Mouse (Mus musculus) stomach, embryonic 16.5 days (tissue): ENCODE results near the gene BC005624. TPM values are rescaled to one million over a fixed set of nuclear protein-coding genes. Genes with fewer than 3 reads are reported as not detected.

Experiments
- ATAC-seq: fragments of 200-750 bp; cut with Nextera tagmentation; 2 replicates; pipeline ENCODE4 v1.8.0; 2017; ENCODE audit warnings: moderate number of reproducible peaks, moderate TSS enrichment; ENCODE audit not compliant: insufficient read depth, low FRiP score
- H3K27ac ChIP-seq: fragments of 300-500 bp; sonication (generic); 2 replicates; pipeline ENCODE4 v1.5.1; 2014; ENCODE audit warnings: low read length
- H3K27me3 ChIP-seq: fragments of 300-500 bp; sonication (generic); 2 replicates; pipeline ENCODE4 v1.6.1; 2014; ENCODE audit warnings: low read length, control low read depth, mixed read lengths; ENCODE audit not compliant: control insufficient read depth, insufficient read depth
- H3K36me3 ChIP-seq: fragments of 300-500 bp; sonication (generic); 2 replicates; pipeline ENCODE4 v1.6.1; 2014; ENCODE audit warnings: low read length; ENCODE audit not compliant: control insufficient read depth, insufficient read depth
- H3K4me1 ChIP-seq: fragments of 300-500 bp; sonication (generic); 2 replicates; pipeline ENCODE4 v1.6.1; 2014; ENCODE audit warnings: low read length, control low read depth, mixed read lengths; ENCODE audit not compliant: control insufficient read depth, insufficient read depth
- H3K4me2 ChIP-seq: fragments of 300-500 bp; sonication (generic); 2 replicates; pipeline ENCODE4 v1.6.1; 2014; ENCODE audit warnings: low read depth, low read length, mixed read lengths
- H3K4me3 ChIP-seq: fragments of 300-500 bp; sonication (generic); replicated peaks from 2 replicates; pipeline ENCODE4 v1.5.1; 2014; ENCODE audit warnings: mild to moderate bottlenecking, low read length
- H3K9ac ChIP-seq: fragments of 300-500 bp; sonication (generic); 2 replicates; pipeline ENCODE4 v1.6.1; 2014; ENCODE audit warnings: low read length
- H3K9me3 ChIP-seq: fragments of 300-500 bp; sonication (generic); replicated peaks from 2 replicates; pipeline ENCODE4 v1.6.1; 2016; ENCODE audit warnings: low read length, control low read depth; ENCODE audit not compliant: control insufficient read depth
- WGBS: fragments of 180-500 bp; shearing (Covaris S2); extraction: QIAGEN DNeasy Blood & Tissue Kit; methylation state at CpG from one replicate; pipeline ENCODE4 v1.1.7; 2014; 5-methylcytosine and 5-hydroxymethylcytosine counted together
- polyA plus RNA-seq: library from polyadenylated mRNA; unstranded; fragments of >200 nt; fragmentation: Nextera tagmentation; extraction: Ambion mirVana; gene quantifications from 2 replicates; pipeline ENCODE4 v1.2.1, GENCODE M21; 2015

Gene BC005624
- polyA plus RNA-seq, 1 experiment from 2014 or later, result 54.6 TPM

DNA sequence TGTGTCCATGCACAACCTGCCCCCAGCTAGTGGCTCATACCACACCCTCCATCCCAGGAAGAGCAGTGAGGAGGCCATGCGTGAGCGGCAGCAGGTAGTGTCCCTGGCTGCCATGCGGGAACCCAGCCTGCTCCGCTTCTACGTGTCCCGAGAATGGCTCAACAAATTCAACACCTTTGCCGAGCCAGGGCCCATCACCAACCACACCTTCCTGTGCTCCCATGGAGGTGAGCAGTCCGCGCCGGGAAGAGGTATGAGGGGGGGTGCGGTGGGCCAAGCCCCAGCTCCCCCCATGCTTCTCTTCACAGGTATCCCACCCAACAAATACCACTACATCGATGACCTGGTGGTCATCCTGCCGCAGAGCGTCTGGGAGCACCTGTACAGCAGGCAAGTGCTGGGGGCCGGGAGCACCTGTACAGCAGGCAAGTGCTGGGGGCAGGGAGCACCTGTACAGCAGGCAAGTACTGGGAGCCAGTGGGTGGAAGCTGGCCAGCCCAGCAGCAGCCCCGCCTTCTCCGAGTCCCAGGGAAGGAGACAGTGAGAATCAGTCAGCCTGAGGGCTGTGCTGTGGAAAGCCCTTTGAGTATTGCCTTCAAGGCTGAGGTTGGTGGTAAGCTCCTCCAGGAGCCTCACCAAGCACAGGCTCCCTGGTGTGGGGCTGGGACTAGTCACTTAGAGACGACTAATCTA lies 35.8 kb upstream of the BC005624 start:
- ATAC-seq, result no peak
- Histone ChIP-seq H3K27me3 (no peaks in the 10 kb centered on the region), H3K4me3 (no peak overlapping the region), H3K36me3 (0 out of 2 replicates have a peak, but pooled peaks cover 11% of the 10 kb centered on the region), H3K27ac (no peak overlapping the region), H3K9me3 (no peaks in the 10 kb centered on the region), H3K4me1 (no peaks in the 10 kb centered on the region), H3K9ac (no peak overlapping the region), H3K4me2 (no peak overlapping the region)
- 90% methylated on average over 18 of the region's 18 CpGs for WGBS

DNA sequence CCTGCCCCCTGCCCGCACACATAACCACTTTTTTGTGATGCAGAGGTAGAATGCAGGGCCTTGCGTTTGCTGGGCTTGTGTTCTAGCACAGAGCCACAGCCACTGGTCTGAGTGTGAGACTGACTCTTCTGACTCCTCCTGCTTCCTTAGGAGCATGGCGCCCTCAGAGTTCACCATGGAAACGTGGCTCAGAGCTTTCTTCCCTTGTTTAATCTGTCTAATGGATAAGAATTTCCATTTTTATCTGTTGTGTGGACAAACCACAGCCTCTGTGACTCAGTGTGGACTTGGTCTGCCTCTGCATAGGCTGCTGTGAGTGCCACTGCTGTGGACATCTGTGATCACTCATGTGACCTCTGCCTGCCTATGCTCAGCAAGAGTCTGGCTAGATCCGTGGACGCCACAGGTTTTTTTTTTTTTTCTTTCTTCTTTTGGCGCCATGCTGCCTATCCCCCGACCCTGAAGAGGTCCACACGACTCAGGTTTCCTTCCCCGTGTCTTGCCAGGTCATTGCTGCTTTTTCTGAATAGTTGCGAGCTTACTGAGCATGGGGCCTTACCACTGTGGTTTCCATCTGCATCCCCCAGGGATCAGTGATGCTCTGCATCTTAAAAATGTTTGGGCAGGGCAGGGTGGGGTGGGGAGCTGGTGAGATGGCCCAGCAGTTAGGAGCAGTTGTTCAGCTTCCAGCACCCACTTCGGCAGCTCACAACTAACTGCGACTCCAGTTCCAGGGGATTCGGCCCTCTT lies 31.5 kb upstream of the BC005624 start:
- Histone ChIP-seq H3K27ac (no peak overlapping the region), H3K9ac (no peak overlapping the region), H3K9me3 (no peaks in the 10 kb centered on the region), H3K4me1 (no peaks in the 10 kb centered on the region), H3K27me3 (no peaks in the 10 kb centered on the region), H3K4me3 (no peak overlapping the region), H3K36me3 (peaks cover 13% of the 10 kb centered on the region; the same call in 1 of the 2 replicates), H3K4me2 (no peak overlapping the region)
- WGBS, result 72% methylated on average over 14 of the region's 14 CpGs
- no peak for ATAC-seq

DNA sequence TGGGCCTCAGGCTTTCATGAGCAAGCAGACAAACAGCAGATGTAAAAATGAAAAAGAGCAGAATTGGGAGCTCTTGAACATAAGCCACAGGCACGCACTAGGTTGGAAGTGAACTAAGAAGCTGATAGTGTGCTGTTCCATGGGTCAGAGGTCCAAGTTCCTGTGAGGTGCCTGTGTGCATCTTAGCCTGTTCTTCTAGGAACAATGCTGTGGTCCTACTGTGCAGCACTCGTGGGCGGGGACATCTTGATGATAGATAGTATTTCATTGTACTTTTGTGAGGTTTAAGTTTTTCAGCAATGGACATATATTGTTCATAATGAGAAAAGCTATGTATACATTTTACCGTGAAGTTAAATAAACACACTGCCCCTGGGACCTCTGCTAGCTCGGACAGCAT lies 25.2 kb upstream of the BC005624 start:
- no peak overlapping the region for H3K27ac ChIP-seq
- 56% methylated on average over 5 of the region's 5 CpGs for WGBS

DNA sequence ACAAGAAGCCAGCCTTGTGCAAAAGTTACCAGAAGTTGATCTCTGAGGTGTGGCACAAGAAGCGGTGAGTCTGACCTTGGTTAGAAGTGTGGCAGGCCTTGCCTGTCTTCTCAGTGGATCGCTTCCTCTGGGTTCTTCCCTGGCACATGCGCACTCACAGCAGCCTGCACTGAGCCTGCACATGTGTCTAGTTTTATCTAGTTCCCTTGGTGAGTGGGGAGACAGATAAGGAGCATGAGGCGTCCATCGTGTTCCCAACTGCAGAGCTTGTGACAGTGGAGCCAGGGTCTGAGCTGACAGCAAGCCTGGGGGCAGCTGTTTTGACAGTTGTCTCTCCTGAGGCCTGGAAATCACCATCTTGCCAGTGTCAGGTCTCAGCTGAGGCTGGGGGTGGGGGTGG lies 24.4 kb upstream of the BC005624 start:
- Histone ChIP-seq H3K4me1 (peaks cover 7% of the 10 kb centered on the region; the same call in 1 of the 2 replicates), H3K9me3 (no peaks in the 10 kb centered on the region), H3K4me2 (no peak overlapping the region), H3K4me3 (no peak overlapping the region), H3K9ac (peak overlapping the region; percentile 14), H3K27ac (peak overlapping the region; percentile 35; the same call in 1 of the 2 replicates), H3K36me3 (peaks cover 6% of the 10 kb centered on the region; the same call in 1 of the 2 replicates), H3K27me3 (no peaks in the 10 kb centered on the region)
- ATAC-seq, result 0 out of 2 replicates have a peak, but pooled peaks have one; percentile 11
- 65% methylated on average over 5 of the region's 5 CpGs for WGBS

More for the DNA sequence above, 25.2 kb upstream of the BC005624 start:
- Histone ChIP-seq H3K4me1 (peaks cover 7% of the 10 kb centered on the region; the same call in 1 of the 2 replicates), H3K9ac (no peak overlapping the region), H3K9me3 (no peaks in the 10 kb centered on the region), H3K4me3 (no peak overlapping the region), H3K36me3 (peaks cover 6% of the 10 kb centered on the region; the same call in 1 of the 2 replicates), H3K27me3 (no peaks in the 10 kb centered on the region), H3K4me2 (no peak overlapping the region)
- ATAC-seq, result no peak

DNA sequence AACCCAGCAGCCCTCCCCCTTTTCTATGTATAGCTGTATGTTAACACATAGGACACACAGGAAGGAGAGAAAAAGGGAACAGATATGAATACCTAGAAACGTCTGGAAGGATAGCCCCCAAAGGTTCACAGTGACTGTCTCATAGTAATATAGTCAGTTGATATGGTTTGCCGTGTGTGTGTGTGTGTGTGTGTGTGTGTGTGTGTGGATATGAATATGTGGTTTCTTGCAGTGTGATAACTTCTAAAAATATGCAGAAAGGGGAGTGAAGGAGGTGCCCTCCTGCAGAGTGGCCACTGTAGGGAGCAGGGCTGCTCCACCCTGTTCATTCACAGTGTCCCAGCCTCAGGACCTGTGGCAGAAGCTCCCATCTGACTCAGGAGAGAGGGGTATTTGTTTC lies 23.5 kb upstream of the BC005624 start:
- ATAC-seq, result no peak
- H3K4me3 ChIP-seq, result no peak overlapping the region
- 78% methylated on average over 2 of the region's 2 CpGs for WGBS
- 0 out of 2 replicates have a peak, but pooled peaks cover 3% of the 10 kb centered on the region for H3K36me3 ChIP-seq
- no peak overlapping the region for H3K9ac ChIP-seq
- no peaks in the 10 kb centered on the region for H3K9me3 ChIP-seq
- H3K27ac ChIP-seq, result no peak overlapping the region
- H3K27me3 ChIP-seq, result no peaks in the 10 kb centered on the region
- peaks cover 7% of the 10 kb centered on the region; the same call in 1 of the 2 replicates for H3K4me1 ChIP-seq
- no peak overlapping the region for H3K4me2 ChIP-seq

DNA sequence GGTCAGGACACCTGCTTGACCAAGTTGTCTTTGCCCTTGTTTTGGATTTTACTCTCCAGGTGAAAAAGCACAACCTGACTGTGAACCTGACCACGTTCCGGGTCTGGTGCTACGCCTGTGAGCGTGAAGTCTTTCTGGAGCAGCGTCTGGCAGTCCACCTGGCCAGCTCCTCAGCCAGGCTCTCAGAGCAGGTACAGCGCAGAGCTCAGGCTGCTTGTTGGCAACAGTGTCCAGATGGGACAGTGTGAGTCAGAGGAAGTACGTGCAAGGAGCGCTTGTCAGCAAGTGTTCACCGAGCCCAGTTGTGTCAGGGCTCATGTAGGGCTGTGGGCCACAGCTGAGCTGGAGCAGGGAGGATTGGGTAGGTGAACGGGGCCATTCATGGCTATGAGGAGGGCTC lies 20.9 kb upstream of the BC005624 start:
- H3K4me1 ChIP-seq, result peaks cover 7% of the 10 kb centered on the region; the same call in 1 of the 2 replicates
- no peak overlapping the region for H3K4me3 ChIP-seq
- no peak overlapping the region for H3K9ac ChIP-seq
- ATAC-seq, result no peak
- H3K27ac ChIP-seq, result no peak overlapping the region
- 0 out of 2 replicates have a peak, but pooled peaks cover 2% of the 10 kb centered on the region for H3K36me3 ChIP-seq
- no peak overlapping the region for H3K4me2 ChIP-seq
- no peaks in the 10 kb centered on the region for H3K9me3 ChIP-seq
- no peaks in the 10 kb centered on the region for H3K27me3 ChIP-seq
- 91% methylated on average over 10 of the region's 10 CpGs for WGBS

DNA sequence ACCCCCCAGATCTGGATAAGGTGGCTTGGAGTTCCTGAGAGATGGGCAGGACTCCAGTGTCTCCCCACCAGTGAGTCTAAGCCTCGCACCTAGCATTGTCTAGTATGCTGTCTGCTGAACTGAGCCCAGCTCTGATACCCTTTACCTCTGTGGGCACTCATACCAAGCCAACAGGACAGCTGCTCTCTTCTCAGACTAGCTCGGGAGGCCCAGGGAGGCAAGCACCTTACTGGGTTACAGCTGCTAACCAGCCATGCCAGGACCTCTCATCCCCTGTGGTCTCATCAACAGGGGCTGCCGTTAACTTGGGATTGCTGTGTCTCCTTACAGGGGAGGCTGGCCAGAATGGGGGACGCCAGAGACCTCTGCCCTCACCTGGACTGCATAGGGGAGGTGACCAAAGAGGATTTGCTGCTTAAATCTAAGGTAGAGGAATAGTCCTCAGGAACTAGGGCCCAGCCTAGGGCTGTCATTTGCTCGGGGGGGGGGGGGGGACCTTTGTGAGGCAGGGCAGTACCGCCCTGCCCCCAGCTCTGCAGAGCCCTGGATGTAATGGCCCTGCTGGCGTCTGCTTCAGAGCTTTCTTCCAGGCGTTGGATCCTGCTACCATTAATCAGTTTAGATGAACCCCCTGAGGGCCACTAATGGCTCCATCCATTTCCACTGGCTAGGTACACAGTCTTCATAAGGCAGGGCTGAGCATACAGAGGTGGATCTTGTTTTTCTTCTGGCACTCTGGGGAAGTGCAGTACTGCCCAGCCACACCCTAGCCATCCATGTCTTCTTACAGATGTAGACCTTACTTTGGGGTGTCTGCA lies 16.7 kb upstream of the BC005624 start:
- Histone ChIP-seq H3K4me2 (no peak overlapping the region), H3K27me3 (no peaks in the 10 kb centered on the region), H3K9me3 (no peaks in the 10 kb centered on the region), H3K36me3 (no peaks in the 10 kb centered on the region), H3K27ac (no peak overlapping the region), H3K9ac (no peak overlapping the region), H3K4me3 (no peak overlapping the region), H3K4me1 (0 out of 2 replicates have a peak, but pooled peaks cover 2% of the 10 kb centered on the region)
- ATAC-seq, result peak; percentile 25; the same call in 1 of the 2 replicates
- 66% methylated on average over 7 of the region's 8 CpGs for WGBS

DNA sequence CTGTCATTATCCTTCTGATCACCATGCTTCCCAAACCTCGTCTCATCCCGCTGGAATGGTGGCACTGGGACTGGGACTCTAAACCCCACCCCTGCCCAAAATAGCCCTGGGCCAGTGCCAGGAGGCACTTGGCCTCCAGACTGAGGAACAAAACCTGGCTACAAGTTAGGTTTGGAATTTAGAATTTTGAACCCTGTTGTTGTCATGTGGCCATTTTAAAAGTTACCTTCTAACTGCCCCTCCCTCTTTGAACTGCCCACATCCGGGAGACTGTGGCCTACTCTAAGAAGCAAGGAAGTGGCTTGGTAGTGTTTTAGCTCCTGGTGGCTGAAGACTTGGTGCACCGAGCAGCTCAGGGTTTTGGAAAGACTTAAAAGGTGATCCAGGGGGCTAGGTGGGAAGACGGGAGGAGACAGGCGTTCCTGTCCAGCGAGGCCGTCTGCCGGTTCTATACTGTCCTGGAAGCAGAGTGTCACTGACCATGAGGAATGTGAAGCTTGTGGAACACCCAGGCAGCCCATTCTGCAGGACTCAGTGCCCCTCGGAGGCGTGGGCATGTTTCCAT lies 13.5 kb upstream of the BC005624 start:
- WGBS, result 73% methylated on average over 11 of the region's 11 CpGs
- Histone ChIP-seq H3K36me3 (no peaks in the 10 kb centered on the region), H3K9ac (no peak overlapping the region), H3K9me3 (no peaks in the 10 kb centered on the region), H3K4me1 (0 out of 2 replicates have a peak, but pooled peaks cover 2% of the 10 kb centered on the region), H3K27ac (no peak overlapping the region), H3K4me3 (no peak overlapping the region), H3K4me2 (no peak overlapping the region), H3K27me3 (no peaks in the 10 kb centered on the region)
- ATAC-seq, result no peak
